Mouse (Mus musculus): ENCODE data around the gene Fam129a.
"Not testable (repeated sequence)": the region's sequence is repeated elsewhere in the genome, so short reads cannot be mapped to it uniquely, and the experiment has no call there.

The Fam129a gene

DNA sequence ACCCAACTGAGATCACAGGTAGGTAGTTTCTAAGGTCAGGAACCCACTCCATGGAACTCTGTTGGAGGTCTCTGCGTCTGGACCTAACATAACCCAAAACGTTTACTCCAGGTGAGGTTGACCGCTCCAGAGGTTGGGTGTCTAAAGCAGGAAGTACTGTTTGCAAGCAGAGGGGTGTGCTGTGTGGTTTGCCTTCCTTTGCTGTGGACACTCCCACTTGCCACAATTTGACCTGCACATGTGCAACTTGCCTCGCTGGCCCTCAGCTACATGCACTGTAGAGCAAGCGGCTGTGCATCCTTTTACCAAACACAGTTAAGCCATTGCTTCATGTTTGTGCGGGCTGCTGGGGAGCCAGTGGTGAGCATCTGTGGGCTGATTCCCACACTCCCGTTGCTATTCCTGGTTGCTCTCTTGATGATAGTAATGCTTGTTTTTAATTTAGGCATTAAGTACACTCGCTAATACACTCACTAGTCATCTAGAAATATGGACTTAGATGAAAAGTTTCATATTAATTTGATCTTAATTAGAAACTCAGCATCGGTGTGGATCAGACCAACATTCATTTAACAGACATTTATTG lies 99.1 kb downstream of the Fam129a start:
- DNase-seq = no peak

DNA sequence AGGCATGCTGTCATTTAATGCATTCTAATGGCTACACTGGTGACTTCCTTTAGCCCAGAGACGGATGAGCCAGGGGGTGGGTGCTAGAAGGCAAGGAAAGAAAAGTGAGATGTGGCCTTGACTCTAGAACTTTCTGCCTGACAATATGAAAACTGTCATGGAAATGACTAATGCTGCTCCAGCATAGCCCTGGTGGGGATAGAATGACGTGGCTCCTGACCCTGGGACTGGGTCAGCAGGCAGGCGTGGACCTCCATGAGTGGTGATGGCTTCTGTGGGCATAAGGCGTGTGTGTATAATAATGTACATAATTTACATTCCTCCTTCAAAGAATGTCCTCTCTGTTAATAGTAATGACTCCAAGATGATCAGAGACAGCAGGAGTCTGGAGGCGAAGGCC lies 104.7 kb downstream of the Fam129a start:
- no peak for DNase-seq

DNA sequence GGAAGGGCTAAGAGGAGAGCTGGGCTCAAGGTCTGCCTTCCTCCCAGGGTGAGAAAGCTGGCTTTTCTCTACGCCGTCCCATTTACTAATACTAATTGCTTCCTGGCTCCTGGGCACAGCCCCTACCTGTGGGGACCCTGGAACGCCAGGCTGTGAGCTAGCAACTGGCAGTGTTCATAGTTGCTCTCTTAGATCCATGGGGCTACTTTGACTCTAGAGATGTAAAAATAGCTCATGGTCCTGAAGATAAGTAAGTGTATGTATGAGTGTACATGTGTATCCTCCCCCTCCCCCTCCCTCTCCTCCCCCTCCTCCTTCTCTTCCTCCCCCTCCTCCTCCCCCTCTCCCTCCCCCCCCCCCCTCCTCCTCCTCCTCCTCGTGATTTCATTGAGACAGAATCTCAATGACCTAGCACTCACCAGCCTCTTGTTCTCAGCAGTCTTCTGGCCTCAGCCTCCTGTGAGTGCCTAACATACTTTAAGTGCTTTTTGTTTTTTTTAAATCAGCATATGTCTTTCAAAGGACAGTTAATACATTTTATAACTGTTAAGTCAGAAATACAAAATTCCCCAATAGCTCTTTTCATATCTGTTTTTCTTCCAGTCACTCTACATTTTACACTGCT lies 106.3 kb downstream of the Fam129a start:
- no peak for DNase-seq

DNA sequence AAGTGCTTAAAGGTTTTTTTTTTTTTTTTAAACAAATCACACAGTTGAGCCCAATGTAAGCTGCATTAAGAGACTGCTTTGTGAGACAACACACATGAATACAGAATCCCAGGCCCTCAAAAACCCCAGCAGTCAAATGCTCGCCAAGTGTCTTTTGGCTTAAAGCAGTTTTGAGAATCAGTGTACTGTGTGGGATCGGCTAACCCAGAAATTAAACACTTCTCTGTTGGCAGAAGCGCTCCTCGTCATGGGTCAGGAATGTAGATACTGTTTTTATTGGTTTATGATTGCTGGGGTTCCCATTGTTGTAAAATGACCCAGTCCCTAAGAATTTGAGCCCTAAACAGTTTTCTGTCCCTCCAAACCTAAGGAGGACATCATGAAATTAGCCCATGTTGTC lies 107.0 kb downstream of the Fam129a start:
- DNase-seq = no peak

DNA sequence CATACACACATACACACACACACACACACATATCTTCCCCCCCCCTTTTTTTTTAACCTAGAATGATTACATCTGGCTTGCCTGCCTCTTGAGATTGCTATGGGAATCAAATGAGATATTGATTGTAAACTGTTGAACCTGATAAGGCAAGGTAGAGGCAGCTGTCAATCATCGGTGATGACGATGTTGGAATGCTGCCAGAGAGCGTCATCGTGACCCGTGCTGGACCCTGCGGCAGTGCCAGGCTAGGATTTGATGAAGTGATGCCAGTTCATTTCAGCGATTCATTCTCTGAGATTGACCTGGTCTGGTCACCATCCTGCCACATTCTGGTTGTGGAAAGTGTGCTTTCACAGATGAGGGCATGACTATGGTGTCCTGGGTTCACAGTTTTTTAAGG lies 108.2 kb downstream of the Fam129a start:
- DNase-seq = no peak

DNA sequence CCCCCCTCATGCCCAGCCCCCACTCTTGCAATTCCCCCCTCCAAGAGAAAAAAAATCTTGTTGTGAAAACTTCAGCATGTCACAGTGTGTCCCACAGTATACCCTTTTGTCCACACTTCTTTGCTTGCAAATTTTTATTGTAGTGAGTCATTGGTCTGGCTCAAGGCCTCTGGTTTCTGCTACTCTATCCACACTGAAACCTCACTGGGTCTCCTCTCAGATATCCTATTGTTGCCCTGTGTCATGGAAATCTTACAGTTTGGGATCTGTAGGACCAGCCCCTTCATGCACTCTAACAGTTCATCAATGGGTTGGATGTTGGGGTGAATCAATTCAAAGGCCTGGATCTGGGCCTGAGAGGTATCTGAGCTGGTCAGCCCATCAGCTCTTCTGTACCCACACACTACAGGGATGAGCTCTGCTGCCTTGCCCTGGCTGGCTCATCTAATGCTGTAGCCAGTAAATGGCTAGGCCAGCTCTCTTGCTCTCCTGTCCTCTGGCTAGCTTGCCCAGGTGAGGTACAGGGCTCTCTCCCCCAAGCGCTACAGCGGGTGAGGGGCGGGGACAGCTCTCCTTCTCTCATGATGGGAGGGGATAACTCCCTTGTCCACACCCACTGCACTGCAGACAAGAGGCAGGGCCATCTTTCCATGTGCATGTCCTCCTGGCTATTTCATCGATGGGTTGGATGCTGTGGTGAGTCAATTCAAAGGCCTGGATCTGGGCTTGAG lies 109.1 kb downstream of the Fam129a start:
- no peak for DNase-seq

DNA sequence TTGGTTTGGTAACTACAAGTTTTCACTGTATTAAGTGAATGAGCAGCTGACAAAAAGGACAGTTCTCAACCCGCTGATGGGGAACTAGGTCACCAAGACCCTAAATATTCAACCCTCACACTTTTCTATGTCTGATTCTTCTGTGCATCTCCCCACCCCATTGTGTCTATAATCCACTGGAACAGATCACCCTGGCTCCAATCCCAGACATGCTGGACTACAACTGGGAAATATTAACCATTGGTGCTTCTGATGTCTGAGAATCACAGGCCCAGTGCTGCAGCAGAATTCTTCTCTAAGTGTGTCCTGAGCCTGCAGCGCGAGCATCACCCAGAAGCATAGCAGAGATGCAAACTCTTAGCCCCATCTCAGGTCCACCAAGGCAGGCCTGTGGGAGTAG lies 110.0 kb downstream of the Fam129a start:
- DNase-seq = no peak

DNA sequence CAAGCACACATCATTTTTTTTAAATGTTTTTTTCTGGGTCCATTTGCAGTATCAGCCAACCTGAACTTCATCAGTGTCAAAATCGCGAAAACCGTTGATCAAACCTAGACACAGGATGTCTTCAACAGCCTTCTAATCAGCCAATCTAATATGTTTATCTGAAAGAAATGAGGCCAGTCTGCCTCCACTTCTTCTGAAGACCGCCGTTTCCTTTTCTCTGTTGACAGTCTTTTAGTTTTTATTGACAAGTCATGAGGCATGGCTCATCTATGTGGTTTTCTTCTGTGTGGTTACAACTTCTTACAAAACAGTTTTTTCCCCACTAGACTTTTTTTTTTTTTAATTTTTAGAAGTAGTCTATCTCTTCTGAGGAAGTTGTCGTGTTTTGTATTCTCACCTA lies 111.9 kb downstream of the Fam129a start:
- no peak for DNase-seq

DNA sequence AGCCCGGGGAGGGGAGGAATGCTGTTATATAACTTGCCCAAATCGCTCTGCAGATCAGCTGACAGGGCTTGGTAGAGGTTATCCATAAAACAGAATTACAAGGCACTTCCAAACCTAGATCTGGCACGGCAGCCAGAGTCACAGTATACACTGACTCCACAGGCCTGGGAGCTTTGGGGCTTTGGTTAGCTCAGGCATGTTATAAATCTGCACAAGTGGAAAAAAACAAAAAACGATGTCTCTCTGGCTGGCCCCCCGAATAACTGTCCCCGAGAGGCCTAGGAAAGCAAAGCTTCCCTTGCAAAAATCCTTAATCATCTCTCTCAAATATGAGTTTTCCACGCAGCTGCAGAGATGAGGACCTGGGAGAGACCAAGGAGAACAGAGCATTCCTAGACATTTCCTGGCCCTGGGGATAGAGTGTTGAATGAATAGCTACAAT lies 113.5 kb downstream of the Fam129a start:
- DNase-seq = no peak

DNA sequence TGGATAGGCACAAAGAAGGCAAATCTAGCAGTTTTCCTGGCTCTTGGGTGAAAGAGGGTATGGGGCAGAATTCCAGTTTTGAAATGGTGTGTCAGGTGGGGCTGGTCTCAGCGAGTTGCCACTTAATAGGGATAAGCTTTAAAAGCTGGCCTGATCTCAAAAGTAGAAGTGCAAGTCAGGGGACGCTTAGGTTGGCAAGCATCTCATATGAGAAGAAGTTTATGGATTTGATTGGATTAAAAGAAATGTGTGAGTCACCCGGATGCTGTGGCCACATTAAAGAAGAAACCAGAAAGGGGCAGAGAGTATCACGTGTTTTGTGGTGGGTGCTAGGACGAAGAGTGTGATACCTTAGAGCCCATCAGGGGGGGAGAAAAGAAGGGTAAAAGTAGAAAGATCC lies 114.0 kb downstream of the Fam129a start:
- DNase-seq = no peak

DNA sequence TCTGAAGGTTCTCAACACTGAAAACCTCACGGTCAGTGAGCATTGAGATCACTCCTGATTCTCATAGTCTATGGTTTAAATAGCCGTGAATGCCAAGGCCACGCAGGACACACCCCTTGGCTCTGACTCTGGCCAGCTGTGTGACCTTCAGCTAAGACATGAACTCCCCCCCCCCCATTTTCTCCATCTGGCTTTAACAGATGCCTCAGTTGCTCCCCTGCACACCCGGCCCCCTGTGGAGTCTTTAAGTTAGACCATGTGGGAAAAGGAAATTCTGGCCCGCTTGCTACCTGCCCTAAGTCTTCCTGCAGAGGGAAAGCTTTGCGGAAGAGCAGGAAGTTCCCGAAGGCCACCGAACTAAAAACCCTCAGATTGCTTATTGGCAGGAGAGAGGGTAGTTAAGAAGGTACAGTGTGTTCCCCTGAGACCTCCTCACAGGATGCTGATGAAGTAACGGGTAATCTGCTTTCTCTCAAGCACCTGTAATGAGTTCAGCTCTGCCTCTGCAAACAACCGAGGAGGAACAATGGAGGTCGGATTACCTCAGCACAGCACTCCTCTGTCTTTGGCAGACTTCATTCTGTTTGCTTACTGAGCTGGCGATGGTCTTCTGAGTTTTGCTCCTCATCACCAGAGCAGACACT lies 114.8 kb downstream of the Fam129a start:
- peak; percentile 62 for DNase-seq

DNA sequence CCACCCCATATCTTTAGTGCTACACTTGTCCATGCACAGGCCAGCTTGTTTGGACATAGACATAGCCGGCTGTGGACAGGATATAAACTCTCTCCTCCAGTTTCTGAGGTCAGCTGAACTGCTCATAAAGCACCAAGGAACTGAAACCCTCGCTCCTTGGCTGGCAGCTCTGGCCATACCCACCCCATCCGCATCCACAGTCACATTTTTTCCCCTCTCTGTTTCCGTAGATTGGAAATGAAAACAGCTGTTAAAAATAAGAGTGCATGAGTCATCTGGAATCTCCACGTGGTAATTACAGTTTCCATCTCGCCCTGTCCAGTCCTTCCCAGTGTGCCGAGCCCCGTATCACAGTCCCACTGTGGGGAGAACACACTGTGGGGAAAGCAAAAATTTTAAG lies 115.7 kb downstream of the Fam129a start:
- DNase-seq = peak; percentile 23

DNA sequence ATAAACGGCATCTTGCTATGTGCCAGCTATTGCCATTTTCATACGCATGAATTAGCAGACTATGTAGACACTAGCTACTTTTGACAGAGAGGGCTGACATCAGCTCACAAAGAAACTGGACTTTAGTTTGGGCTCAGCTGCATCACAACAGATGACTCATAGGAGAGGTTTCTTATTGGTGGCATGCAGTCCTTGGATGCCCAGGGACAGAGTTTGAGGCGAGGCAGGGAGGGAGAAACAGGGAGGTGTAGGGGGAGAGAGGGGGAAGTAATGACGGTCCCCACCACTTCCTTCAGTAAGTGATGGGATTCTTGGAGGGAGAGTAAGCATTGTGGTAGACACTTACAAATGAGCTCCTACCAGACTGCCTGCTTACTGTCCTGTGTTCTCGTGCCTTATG lies 118.0 kb downstream of the Fam129a start:
- DNase-seq = no peak

DNA sequence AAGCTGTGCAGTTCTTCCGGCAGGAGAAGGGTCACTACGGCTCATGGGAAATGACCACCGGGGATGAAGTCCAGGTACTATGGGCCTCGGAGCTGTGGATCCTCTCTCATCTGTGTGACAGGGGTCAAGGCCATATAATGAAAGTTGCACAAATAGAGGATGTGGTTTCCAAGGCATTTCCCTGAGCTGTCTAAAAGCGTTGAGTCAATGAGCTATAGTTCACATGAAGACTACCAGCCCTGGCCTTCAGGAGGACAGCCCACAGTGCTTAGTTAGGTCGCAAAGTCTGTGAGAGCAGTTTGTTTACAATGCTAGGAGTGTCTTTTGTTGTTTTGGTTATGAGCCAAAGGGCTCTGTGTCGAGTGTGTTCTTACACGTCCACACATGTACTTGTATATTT lies 118.6 kb downstream of the Fam129a start:
- no peak for DNase-seq

DNA sequence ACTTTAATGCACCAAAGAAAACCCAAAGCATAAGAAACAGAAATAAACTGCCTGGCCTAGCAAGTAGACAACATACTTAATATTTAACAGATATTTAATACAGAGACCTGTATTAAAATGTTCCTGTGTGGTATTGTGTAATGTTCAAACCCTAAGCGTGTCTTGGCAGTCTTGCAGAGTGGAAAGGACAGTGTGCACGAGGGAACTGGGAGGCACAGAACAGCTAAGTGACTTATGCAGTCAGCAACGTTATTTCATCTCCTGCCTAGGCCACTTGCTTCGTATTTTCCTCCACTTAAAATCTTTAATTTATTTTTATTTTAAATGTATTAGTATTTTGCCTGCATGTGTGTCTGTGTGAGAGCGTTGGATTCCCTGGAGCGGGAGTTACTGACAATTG lies 119.1 kb downstream of the Fam129a start:
- DNase-seq = no peak

DNA sequence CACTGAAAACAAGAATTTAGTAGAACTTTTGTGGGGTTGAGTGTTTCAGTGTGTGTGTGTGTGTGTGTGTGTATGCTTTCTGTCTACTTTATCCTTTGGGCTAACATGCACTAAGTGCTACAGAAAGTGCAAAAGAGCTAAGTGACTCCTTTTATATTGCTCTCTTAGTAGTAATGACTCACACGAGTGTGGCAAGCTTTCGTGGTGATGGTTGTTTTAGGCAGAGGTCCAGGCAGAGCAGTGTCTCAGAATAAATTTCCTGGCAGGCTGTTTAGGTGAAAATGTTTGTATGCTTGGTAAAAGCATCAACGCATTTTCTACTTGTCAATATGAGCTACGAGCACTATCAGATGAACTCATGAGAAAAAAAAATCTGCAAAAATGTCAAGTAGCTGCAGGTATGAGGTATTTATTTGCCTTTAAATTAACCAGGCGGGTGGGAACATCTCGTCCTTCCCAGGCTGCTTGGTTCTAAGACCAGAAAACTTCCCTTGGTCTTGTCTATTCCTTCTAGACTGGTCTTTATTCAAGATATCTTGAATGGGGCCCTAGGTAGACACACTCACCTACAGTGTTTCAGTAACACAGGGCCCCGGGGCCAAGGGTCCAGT lies 119.7 kb downstream of the Fam129a start:
- no peak for DNase-seq

DNA sequence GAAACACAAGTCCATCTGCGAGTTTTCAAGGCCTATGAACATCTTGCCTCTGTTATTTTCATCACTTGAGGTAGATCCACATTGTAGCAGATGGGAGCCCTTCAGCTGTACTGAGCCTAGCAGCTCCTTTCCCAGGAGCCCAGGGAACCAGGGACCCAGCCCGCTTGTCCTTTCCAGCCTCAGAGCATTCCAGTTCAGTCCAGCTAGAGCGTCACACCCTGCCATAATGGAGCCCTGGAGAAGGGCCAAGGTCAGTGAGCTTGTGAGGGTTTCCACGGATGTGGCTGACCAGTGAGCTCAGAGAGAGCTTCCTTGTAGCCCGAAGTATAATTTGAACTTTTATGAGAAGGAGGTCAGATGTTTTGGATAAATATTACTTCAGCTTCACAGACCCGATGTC lies 121.9 kb downstream of the Fam129a start:
- not testable (repeated sequence) for DNase-seq

DNA sequence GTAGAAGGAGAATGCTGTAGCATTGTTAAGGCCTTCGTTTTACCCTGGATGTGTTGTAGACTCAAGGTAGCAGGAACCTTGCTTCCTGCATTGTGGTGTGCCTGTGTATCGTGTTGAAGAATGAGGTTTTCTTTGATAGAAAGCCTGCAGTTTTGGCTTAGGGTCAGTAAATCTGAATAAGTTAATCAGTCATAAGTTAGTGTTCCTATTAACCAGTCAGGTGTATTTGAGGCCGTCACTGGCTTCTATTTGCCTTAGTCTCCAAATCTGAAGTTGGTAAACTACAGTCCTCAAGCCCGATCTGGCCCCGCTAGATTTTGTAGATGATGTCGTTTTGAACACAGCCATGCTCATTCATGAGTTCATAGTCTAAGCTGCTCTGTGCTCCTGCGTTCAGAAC lies 125.8 kb downstream of the Fam129a start:
- no peak for DNase-seq

DNA sequence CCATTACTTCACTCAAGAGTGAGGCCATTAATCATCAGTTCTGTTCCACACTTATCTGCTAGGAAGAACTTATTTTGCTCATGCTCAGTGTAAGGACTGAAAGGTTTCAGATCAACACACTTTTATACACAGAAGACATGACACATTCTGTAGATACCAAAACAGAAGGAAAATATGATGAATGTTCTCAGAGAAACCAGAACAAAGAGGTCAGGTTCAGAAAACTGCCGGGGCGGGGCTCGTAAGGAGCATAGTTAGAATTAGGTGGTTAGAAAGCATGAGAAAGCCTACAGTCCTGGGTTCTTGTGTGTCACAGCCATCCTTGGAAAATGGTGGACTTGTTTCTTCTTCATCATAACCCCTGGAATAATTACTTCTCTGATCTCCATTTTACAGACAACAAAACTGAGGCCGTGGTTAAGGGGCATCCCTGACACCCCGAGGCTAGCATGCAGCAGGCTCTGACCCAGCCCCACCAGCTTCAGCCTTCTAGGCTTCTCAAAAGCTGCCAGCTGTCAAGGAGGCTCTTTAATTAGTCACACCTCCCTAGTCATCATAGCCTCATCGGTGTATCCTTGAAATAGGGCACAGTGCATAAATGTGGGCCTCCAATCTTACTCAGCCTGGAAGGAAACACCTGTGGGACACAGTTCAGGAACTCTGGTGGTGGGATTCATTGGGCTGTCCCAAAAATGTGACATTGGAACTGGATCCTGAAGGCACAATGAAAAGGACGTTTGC lies 127.1 kb downstream of the Fam129a start:
- no peak for DNase-seq

DNA sequence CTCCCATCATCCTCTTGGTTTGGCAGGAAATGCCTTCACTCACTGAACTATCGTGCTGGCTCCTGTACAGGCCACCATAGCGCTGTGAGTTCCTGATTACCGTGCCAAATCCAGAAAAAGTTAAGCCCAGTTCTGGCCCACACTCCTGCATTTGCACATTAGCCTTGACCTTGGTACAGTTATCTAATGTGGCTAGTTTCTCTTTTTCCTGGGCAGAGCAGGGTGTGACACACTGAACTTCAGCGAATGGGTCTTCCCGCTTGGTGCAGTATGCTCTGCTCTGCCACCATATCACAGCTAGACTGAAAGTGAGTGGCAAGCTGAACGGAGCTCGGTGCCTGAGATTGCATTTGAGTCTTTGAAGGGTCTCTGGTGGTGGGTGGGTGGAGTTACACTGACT lies 128.4 kb downstream of the Fam129a start:
- DNase-seq = no peak

DNA sequence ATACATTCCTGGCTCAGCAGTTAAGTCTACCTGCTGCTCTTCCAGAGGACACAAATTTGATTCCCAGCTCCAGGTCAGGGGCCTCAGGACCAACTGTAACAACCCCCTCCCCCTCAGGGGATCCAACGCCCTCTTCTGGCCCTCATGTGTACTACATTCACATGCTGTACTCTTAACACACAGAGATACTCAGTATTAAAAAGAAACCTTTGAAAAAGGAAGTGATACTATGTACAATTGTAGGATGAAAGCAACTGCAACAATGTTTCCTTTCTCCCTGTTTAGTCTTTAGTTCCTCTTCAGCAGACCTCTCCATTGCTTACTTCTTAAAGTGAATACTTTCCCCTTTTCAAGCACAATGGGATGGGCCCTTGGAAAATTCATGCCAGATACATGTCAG lies 131.8 kb downstream of the Fam129a start:
- DNase-seq = no peak

DNA sequence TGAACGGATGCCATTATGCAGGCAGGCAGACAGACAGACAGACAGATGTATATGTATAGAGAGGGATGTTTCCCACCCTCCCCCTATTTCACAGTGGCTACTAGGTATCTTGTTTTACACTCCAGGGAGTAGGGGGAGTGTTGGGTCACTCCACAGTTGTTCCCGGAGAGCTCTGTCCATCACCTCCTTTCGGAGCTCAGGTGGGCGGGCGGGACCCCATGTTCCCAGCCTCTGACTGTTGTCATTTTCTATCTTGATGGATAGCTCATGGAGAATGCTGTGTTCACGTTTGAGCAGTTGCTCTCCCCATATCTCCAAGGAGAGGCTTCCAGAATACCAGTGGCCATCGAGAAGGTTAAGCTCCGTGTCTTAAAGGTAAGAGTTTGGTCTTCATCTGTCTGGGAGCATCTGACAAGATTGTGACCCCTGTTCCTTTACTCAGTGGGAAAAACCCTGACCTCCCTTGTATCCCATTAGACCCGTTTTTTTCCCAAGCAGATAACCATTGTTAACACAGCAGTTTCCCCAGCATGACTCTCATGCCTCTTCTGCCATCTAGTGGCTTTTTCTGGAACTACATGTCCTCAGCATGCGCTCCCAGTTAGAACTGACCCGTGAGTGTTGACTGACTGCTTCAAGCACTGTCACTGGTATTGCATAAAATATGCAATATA lies 134.9 kb downstream of the Fam129a start:
- DNase-seq = peak; percentile 86

Data from embryo, embryonic 11 days (tissue).